ENCODE assay signal across 11 mouse cellular contexts in genomic region chr1:194995196-194995595, GRCm38 (mm10). TPM values are rescaled to one million over a fixed set of nuclear protein-coding genes. Genes with fewer than 3 reads are reported as not detected.
A peak's percentile ranks its signal among the peaks of the same experiment; 100 is the strongest.
DNase-seq lines count a peak whose midpoint lies in the region.
"Had no signal": no experiment of that assay in that cellular context is flagged by ENCODE, and none has a peak within 500 bp of the region (broad histone marks: within the 10 kb centered on the region; RNA-seq: fewer than 3 reads in every experiment).

No protein-coding gene starts in this region.

- WGBS in forebrain, embryonic 10.5 days: 80% methylated on average over 2 of the region's 2 CpGs

- no peaks in the 10 kb centered on the region for H3K36me3 ChIP-seq in forebrain, embryonic 10.5 days (replicated peaks)
- H3K36me3 ChIP-seq: forebrain, embryonic 12.5 days had no signal

- peak; percentile 16 for DNase-seq in embryo, embryonic 10.5 days (ENCODE audit: low spot score)
- no peak for DNase-seq in embryo, embryonic 9.5 days (ENCODE audit: extremely low spot score)
- DNase-seq in CD4-positive, CD25-positive, alpha-beta regulatory T cell, adult 2 months (ENCODE audit: low read depth, low spot score): peak; percentile 48
- DNase-seq in kidney, adult 8-10 months: peak; percentile 71 to 81
- peak; percentile 92 for DNase-seq in lung, postnatal 36 days
- DNase-seq in forebrain, embryonic 10.5 days (ENCODE audit: extremely low spot score, low spot score): no peak
- no peak for DNase-seq in ovary, adult 18-20 months (ENCODE audit: low spot score)
- no peak for DNase-seq in urinary bladder, postnatal 4 days (ENCODE audit: low spot score in 2 of 2)
- DNase-seq: thymus, postnatal 36 days had no signal

- no peaks in the 10 kb centered on the region for H3K9me3 ChIP-seq in forebrain, embryonic 10.5 days
- H3K9me3 ChIP-seq: forebrain, embryonic 12.5 days had no signal

- no peaks in the 10 kb centered on the region for H3K4me1 ChIP-seq in forebrain, embryonic 10.5 days
- H3K4me1 ChIP-seq: forebrain, embryonic 12.5 days had no signal

- H3K4me3 ChIP-seq in forebrain, embryonic 10.5 days: no peak overlapping the region
- H3K4me3 ChIP-seq: forebrain, embryonic 12.5 days; myocyte had no signal

- H3K27me3 ChIP-seq in forebrain, embryonic 10.5 days (ENCODE audit: poor library complexity, severe bottlenecking): no peaks in the 10 kb centered on the region
- H3K27me3 ChIP-seq: forebrain, embryonic 12.5 days had no signal

- H3K27ac ChIP-seq in forebrain, embryonic 10.5 days: no peak overlapping the region
- H3K27ac ChIP-seq: forebrain, embryonic 12.5 days had no signal

RNA-seq across cellular contexts. Expression of gene Cd34, which starts 56.6 kb away (rescaled TPM):
- 57.8 and 60.0 TPM in 2 replicates for polyA plus RNA-seq in forebrain, embryonic 10.5 days (2016; fragmentation: Nextera tagmentation; extraction: Ambion mirVana)

Comparison
In these comparisons a context has a peak if more than half of its experiments do, and no peak if none do; other contexts are left out.
1. DNase-seq: peak in embryo, embryonic 10.5 days (single experiment), CD4-positive, CD25-positive, alpha-beta regulatory T cell, adult 2 months (single experiment), kidney, adult 8-10 months (2 of 2) and lung, postnatal 36 days (single experiment); none in embryo, embryonic 9.5 days (single experiment), forebrain, embryonic 10.5 days (single experiment), ovary, adult 18-20 months (single experiment) and urinary bladder, postnatal 4 days (0 of 2).